Mouse (Mus musculus): ENCODE results near the gene Rhbdf1. TPM values are rescaled to one million over a fixed set of nuclear protein-coding genes. Genes with fewer than 3 reads are reported as not detected.

Gene Rhbdf1
- polyA plus RNA-seq, 1 experiment from 2014 or later, result 6.5 TPM

DNA sequence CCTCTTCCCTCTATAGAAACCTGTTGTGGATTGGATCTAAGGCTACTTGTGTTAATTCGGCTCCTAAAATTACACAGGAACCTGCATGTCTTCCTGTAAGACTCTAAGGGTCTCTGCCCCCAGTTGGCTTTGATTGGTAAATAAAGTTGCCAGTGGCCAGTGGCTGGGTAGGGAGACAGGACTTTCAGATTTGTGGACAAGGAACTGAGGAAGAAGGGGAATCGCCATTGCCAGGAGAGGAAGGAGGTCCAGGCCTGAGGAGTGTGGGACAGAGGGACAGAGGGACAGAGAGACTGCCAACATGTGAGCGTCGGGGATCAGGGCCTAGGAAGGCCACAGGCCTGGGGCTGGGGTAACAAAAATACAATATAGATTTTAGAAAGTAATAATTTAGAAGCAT, 40.9 kb downstream of the Rhbdf1 start:
- ATAC-seq (ENCODE audit: low read depth), result no peak
- Histone ChIP-seq H3K4me2 (ENCODE audit: low read depth, low read length) (no peak overlapping the region), H3K27ac (ENCODE audit: low read length) (no peak overlapping the region), H3K4me3 (ENCODE audit: low read depth, low read length) (no peak overlapping the region), H3K27me3 (ENCODE audit: control insufficient read depth, insufficient read depth, low read depth, low read length) (no peaks in the 10 kb centered on the region; the same call in 1 of the 2 replicates), H3K36me3 (ENCODE audit: control insufficient read depth, insufficient read depth) (no peaks in the 10 kb centered on the region), H3K9ac (ENCODE audit: low read depth, low read length) (no peak overlapping the region), H3K4me1 (ENCODE audit: control insufficient read depth, low read depth, low read length) (peaks cover 2% of the 10 kb centered on the region; the same call in 1 of the 2 replicates), H3K9me3 (replicated peaks; ENCODE audit: control insufficient read depth, low read length) (no peaks in the 10 kb centered on the region)
- 69% methylated on average over 4 of the region's 4 CpGs for WGBS (ENCODE audit: insufficient replicate concordance)

DNA sequence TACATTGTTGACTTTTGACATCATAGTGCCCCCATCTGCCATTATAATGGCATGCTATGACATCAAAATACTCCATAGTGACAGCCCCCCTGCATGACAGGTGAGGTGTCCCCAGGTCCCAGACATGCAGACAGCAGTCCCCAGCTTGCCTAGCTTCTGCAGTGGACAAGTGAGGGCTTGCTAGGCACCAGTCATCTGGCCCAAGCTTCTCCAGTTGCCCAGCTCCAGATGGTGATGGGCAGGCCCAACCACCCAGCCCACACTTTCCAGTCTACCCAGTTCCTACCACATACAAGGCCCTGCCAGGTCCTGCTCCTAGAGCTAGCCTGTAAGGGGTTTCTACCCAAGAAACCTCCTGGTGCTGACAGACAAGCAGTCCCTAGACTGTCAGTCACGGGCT, 43.6 kb downstream of the Rhbdf1 start:
- no peak for ATAC-seq (ENCODE audit: low read depth)
- Histone ChIP-seq H3K36me3 (ENCODE audit: control insufficient read depth, insufficient read depth) (no peaks in the 10 kb centered on the region), H3K9me3 (replicated peaks; ENCODE audit: control insufficient read depth, low read length) (no peaks in the 10 kb centered on the region)

DNA sequence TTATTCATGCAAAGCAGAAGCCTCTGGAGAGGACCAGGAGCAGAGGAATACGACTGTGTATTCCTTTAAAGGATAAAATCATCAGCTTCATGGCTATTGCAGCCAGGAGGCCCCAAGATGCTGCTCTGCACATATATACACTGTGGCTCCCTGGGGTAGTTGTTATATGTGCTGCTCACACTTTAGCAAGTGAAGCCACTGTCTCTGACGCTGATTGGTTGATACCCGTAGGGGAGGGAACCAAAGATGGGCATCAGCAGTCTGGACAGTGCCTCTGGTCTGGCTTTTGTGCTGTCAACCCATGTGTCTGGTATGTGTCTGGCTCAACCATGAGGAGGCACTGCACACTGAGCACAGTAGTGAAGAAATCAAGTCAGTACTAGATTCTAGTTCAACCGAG, 55.4 kb downstream of the Rhbdf1 start:
- no peak overlapping the region for H3K9ac ChIP-seq (ENCODE audit: low read depth, low read length)
- H3K36me3 ChIP-seq (ENCODE audit: control insufficient read depth, insufficient read depth), result no peaks in the 10 kb centered on the region
- 53% methylated on average over 4 of the region's 4 CpGs for WGBS (ENCODE audit: insufficient replicate concordance)
- H3K4me3 ChIP-seq (ENCODE audit: low read depth, low read length), result no peak overlapping the region
- no peak overlapping the region for H3K4me2 ChIP-seq (ENCODE audit: low read depth, low read length)
- H3K4me1 ChIP-seq (ENCODE audit: control insufficient read depth, low read depth, low read length), result no peaks in the 10 kb centered on the region
- peaks cover 5% of the 10 kb centered on the region for H3K27me3 ChIP-seq (ENCODE audit: control insufficient read depth, insufficient read depth, low read depth, low read length)
- no peaks in the 10 kb centered on the region for H3K9me3 ChIP-seq (replicated peaks; ENCODE audit: control insufficient read depth, low read length)
- no peak for ATAC-seq (ENCODE audit: low read depth)
- no peak overlapping the region for H3K27ac ChIP-seq (ENCODE audit: low read length)

More for the DNA sequence above, 43.6 kb downstream of the Rhbdf1 start:
- no peak overlapping the region for H3K27ac ChIP-seq (ENCODE audit: low read length)
- H3K9ac ChIP-seq (ENCODE audit: low read depth, low read length), result no peak overlapping the region
- 53% methylated on average over 1 of the region's 1 CpGs for WGBS (ENCODE audit: insufficient replicate concordance)
- H3K4me1 ChIP-seq (ENCODE audit: control insufficient read depth, low read depth, low read length), result peaks cover 2% of the 10 kb centered on the region; the same call in 1 of the 2 replicates
- no peak overlapping the region for H3K4me3 ChIP-seq (ENCODE audit: low read depth, low read length)
- no peak overlapping the region for H3K4me2 ChIP-seq (ENCODE audit: low read depth, low read length)
- H3K27me3 ChIP-seq (ENCODE audit: control insufficient read depth, insufficient read depth, low read depth, low read length), result no peaks in the 10 kb centered on the region; the same call in 1 of the 2 replicates

DNA sequence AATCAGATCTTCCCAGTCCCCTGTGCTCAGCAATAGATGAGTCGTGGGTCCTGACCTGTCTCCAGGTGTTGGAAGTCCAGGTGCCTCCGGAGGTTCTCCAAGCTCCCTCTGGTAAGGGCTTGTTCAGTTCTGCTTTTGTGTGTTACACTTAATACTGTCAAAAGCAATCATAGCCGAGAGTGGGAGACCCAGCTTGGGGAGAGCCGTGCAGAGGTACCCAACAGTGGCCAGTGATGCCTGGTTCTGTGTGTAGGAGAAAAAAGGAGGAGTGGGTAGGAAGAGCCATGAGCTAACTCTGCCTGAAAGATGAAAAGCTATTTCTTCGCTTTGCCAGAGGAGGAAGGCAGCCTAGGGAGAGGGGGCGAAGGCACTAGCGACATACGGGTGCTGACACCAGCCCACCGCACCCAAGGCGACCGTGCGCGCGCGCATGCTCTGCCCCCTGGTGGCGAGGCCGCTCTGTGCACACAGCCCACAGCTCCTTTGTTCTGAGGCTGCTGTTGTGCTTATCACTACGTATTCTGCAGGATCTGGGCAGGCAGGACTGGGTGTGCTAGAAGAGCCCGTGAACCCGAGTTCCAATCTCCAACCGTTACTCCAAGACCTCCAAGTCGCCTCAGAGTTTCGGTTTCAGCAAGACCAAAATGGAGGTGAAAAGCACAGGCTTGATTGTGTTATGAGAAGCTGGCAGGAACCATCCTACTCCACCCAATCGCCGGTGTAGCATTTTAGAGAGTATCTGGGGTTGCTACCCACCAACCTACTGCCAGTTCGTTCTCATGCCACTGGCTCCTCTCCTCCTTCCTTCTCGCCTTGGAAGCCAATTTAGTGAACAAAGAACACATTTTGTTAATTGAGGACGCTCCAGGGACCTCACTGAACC, 59.9 kb downstream of the Rhbdf1 start:
- H3K9ac ChIP-seq (ENCODE audit: low read depth, low read length), result no peak overlapping the region
- H3K27ac ChIP-seq (ENCODE audit: low read length), result no peak overlapping the region
- ATAC-seq (ENCODE audit: low read depth), result no peak
- no peaks in the 10 kb centered on the region for H3K9me3 ChIP-seq (replicated peaks; ENCODE audit: control insufficient read depth, low read length)
- H3K36me3 ChIP-seq (ENCODE audit: control insufficient read depth, insufficient read depth), result no peaks in the 10 kb centered on the region
- 11% methylated on average over 28 of the region's 28 CpGs for WGBS (ENCODE audit: insufficient replicate concordance)
- peaks cover 10% of the 10 kb centered on the region for H3K27me3 ChIP-seq (ENCODE audit: control insufficient read depth, insufficient read depth, low read depth, low read length)
- H3K4me1 ChIP-seq (ENCODE audit: control insufficient read depth, low read depth, low read length), result no peaks in the 10 kb centered on the region
- H3K4me3 ChIP-seq (ENCODE audit: low read depth, low read length), result no peak overlapping the region
- H3K4me2 ChIP-seq (ENCODE audit: low read depth, low read length), result no peak overlapping the region

DNA sequence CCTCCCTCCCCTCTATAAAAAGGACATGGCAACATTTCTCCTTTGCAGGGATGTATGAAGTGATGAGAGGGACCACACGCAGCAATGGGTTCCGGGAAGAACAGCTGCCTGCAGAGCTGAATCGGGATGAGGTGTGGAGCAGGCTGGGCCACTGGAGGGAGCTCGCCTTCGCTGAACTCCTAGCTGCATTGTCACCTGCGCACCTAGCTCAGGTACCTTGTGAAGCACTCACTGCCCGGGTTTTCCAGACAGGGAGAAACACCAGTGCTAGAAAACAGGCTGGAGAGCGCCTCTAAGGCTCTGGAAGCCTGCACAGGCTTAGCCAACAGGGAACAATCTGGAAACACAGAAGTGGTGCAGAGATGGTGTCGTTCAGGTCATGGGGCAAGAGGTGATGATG, 60.6 kb downstream of the Rhbdf1 start:
- no peak overlapping the region for H3K9ac ChIP-seq (ENCODE audit: low read depth, low read length)
- no peak overlapping the region for H3K4me2 ChIP-seq (ENCODE audit: low read depth, low read length)
- H3K27me3 ChIP-seq (ENCODE audit: control insufficient read depth, insufficient read depth, low read depth, low read length), result peaks cover 10% of the 10 kb centered on the region
- no peaks in the 10 kb centered on the region for H3K36me3 ChIP-seq (ENCODE audit: control insufficient read depth, insufficient read depth)
- no peak overlapping the region for H3K27ac ChIP-seq (ENCODE audit: low read length)
- no peaks in the 10 kb centered on the region for H3K4me1 ChIP-seq (ENCODE audit: control insufficient read depth, low read depth, low read length)
- WGBS (ENCODE audit: insufficient replicate concordance), result 10% methylated on average over 9 of the region's 9 CpGs
- H3K9me3 ChIP-seq (replicated peaks; ENCODE audit: control insufficient read depth, low read length), result no peaks in the 10 kb centered on the region
- no peak for ATAC-seq (ENCODE audit: low read depth)
- no peak overlapping the region for H3K4me3 ChIP-seq (ENCODE audit: low read depth, low read length)

DNA sequence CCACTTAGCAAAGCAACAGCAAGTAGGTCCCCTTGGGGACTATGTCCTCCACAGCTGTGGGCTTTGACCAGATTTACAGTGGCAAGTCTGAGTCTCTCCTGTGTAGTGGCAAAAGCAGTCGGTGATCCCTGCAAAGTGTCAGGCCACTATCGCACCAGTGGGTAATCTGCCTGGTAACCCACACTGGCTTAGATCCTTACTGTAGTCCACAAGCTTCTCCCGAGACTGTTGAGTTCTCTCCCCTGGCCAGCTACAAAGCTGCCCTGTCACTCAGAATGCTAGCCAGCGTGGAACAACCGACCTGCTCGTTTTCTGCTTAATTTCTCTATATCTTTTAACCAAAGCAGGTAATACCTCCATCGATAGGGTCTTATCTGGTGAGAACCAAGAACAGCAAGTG, 61.8 kb downstream of the Rhbdf1 start:
- H3K4me3 ChIP-seq (ENCODE audit: low read depth, low read length), result no peak overlapping the region
- no peak overlapping the region for H3K4me2 ChIP-seq (ENCODE audit: low read depth, low read length)
- H3K27ac ChIP-seq (ENCODE audit: low read length), result no peak overlapping the region
- WGBS (ENCODE audit: insufficient replicate concordance), result 54% methylated on average over 7 of the region's 7 CpGs
- no peaks in the 10 kb centered on the region for H3K4me1 ChIP-seq (ENCODE audit: control insufficient read depth, low read depth, low read length)
- H3K27me3 ChIP-seq (ENCODE audit: control insufficient read depth, insufficient read depth, low read depth, low read length), result peaks cover 10% of the 10 kb centered on the region
- no peaks in the 10 kb centered on the region for H3K36me3 ChIP-seq (ENCODE audit: control insufficient read depth, insufficient read depth)
- ATAC-seq (ENCODE audit: low read depth), result no peak
- no peak overlapping the region for H3K9ac ChIP-seq (ENCODE audit: low read depth, low read length)
- H3K9me3 ChIP-seq (replicated peaks; ENCODE audit: control insufficient read depth, low read length), result no peaks in the 10 kb centered on the region

Other genes starting within 250 kb of the Rhbdf1 start
- gene Nsg2, start 221.8 kb downstream of the Rhbdf1 start, polyA plus RNA-seq (2015; fragmentation: Nextera tagmentation; extraction: Ambion mirVana), result 0.19 TPM in 1 of 2 replicates, not detected in the other
- not detected in 2 replicates for gene Il9r, start 22.0 kb downstream of the Rhbdf1 start, polyA plus RNA-seq (2015; fragmentation: Nextera tagmentation; extraction: Ambion mirVana)
- gene Snrnp25, start 16.9 kb downstream of the Rhbdf1 start, polyA plus RNA-seq (2015; fragmentation: Nextera tagmentation; extraction: Ambion mirVana), result 58.1 and 63.4 TPM in 2 replicates
- gene Mpg, start 4.2 kb upstream of the Rhbdf1 start, polyA plus RNA-seq (2015; fragmentation: Nextera tagmentation; extraction: Ambion mirVana), result 18.5 and 19.6 TPM in 2 replicates
- gene Nprl3, start 45.4 kb upstream of the Rhbdf1 start, polyA plus RNA-seq (2015; fragmentation: Nextera tagmentation; extraction: Ambion mirVana), result 30.8 and 31.5 TPM in 2 replicates
- 43.7 and 47.4 TPM in 2 replicates for gene Hba-x, start 54.1 kb upstream of the Rhbdf1 start, polyA plus RNA-seq (2015; fragmentation: Nextera tagmentation; extraction: Ambion mirVana)
- 72,809 and 72,929 TPM in 2 replicates for gene Hba-a1, start 61.2 kb upstream of the Rhbdf1 start, polyA plus RNA-seq (2015; fragmentation: Nextera tagmentation; extraction: Ambion mirVana)
- 158 and 159 TPM in 2 replicates for gene Hbq1b, start 64.7 kb upstream of the Rhbdf1 start, polyA plus RNA-seq (2015; fragmentation: Nextera tagmentation; extraction: Ambion mirVana)
- gene Hba-a2, start 74.2 kb upstream of the Rhbdf1 start, polyA plus RNA-seq (2015; fragmentation: Nextera tagmentation; extraction: Ambion mirVana), result 165,200 and 165,281 TPM in 2 replicates
- gene Hbq1a, start 77.8 kb upstream of the Rhbdf1 start, polyA plus RNA-seq (2015; fragmentation: Nextera tagmentation; extraction: Ambion mirVana), result 6.4 and 7.3 TPM in 2 replicates
- 0.82 and 1.3 TPM in 2 replicates for gene Sh3pxd2b, start 125.5 kb upstream of the Rhbdf1 start, polyA plus RNA-seq (2015; fragmentation: Nextera tagmentation; extraction: Ambion mirVana)
- 3.8 and 4.5 TPM in 2 replicates for gene Ubtd2, start 233.1 kb upstream of the Rhbdf1 start, polyA plus RNA-seq (2015; fragmentation: Nextera tagmentation; extraction: Ambion mirVana)